Mouse (Mus musculus): ENCODE data around the gene Prkacb. TPM values are rescaled to one million over a fixed set of nuclear protein-coding genes. Genes with fewer than 3 reads are reported as not detected.
A peak's percentile ranks its signal among the peaks of the same experiment; 100 is the strongest.

Gene Prkacb
- 56.0 and 64.4 TPM in 2 replicates for polyA plus RNA-seq (2016; fragmentation: Nextera tagmentation; extraction: Ambion mirVana)

- H3K9me3 ChIP-seq (replicated peaks), result no peaks in the 10 kb centered on the region
- WGBS, result under 1% methylated on average over 60 of the region's 60 CpGs
- peak within 1 kb of the TSS; percentile 93 for H3K4me3 ChIP-seq
- peak; percentile 90 for DNase-seq (ENCODE audit: low spot score)
- no peaks in the 10 kb centered on the region for H3K27me3 ChIP-seq (ENCODE audit: low read depth, poor library complexity, severe bottlenecking)
- H3K27ac ChIP-seq (replicated peaks), result peak within 1 kb of the TSS; percentile 97
- peaks cover 3% of the 10 kb centered on the region; the same call in 1 of the 2 replicates for H3K36me3 ChIP-seq
- peaks cover 22% of the 10 kb centered on the region for H3K4me1 ChIP-seq
Observed at GRCm38 (mm10) chr3:146812901-146813393, at the start of gene Prkacb. Gene Prkacb (minus strand): TSS chr3:146812990.

- DNase-seq (ENCODE audit: low spot score), result no peak
- no peaks in the 10 kb centered on the region for H3K36me3 ChIP-seq
- no peaks in the 10 kb centered on the region for H3K4me1 ChIP-seq
- no peaks in the 10 kb centered on the region for H3K9me3 ChIP-seq (replicated peaks)
- H3K4me3 ChIP-seq, result no peak overlapping the region
- no peaks in the 10 kb centered on the region for H3K27me3 ChIP-seq (ENCODE audit: low read depth, poor library complexity, severe bottlenecking)
- H3K27ac ChIP-seq (replicated peaks), result no peak overlapping the region
- WGBS, result 88% methylated on average over 2 of the region's 2 CpGs
Observed at GRCm38 (mm10) chr3:146860308-146860707, 47.5 kb upstream of the Prkacb start.

DNA sequence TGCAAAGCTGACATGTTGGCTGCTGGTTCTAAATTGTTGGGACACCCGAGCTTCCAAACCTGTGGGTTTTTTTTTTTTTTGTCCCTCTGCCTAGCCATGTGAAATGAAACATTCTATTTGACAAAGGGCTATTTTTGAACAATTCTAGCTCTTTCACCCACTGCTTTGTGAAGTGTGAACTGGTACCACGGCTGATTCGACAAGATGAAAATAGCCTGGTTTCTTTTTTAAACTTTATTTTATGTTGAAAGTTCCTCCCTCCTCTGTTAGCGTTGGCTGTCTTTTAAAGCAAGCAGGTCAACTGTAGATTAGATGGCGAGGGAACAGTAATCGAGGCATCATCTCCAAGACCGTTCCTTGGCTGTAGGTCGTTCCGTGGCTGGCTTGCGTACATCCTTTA, 44.6 kb upstream of the Prkacb start:
- no peak for DNase-seq (ENCODE audit: low spot score)
- Histone ChIP-seq H3K36me3 (no peaks in the 10 kb centered on the region), H3K27me3 (ENCODE audit: low read depth, poor library complexity, severe bottlenecking) (no peaks in the 10 kb centered on the region), H3K27ac (replicated peaks) (no peak overlapping the region), H3K4me3 (no peak overlapping the region), H3K9me3 (replicated peaks) (no peaks in the 10 kb centered on the region), H3K4me1 (peaks cover 4% of the 10 kb centered on the region)
- WGBS, result 88% methylated on average over 10 of the region's 10 CpGs

DNA sequence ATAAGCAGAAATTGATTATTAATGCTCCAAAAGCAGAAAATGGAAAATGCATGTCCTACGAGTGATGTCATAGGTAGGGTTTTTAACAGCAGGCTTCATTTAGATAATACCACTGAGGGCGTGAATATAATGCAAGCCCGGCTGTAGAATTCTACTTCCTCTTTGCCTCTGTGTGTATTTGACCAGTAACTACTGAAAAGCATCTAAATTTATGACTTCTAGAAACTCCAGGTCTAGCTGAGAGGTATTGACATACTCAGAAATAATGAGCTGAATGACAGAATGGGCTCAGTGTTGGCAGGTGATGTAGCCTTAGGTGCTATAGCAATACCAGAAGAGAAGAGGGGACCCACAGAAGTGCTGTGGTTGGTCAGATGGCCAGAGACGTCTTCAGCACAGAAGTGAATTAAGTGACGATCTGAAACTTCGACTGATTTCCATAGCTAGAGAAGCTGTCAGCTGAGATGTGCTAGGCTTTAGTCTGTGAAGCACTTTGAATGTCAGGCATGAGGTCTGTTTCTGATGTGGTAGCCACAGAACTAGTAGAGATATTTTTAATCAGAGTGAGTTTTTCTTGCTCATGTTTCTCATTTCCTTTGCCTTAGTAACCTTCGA, 41.8 kb upstream of the Prkacb start:
- 86% methylated on average over 7 of the region's 7 CpGs for WGBS
- Histone ChIP-seq H3K27ac (replicated peaks) (no peak overlapping the region), H3K4me1 (peaks cover 12% of the 10 kb centered on the region), H3K27me3 (ENCODE audit: low read depth, poor library complexity, severe bottlenecking) (no peaks in the 10 kb centered on the region), H3K9me3 (replicated peaks) (no peaks in the 10 kb centered on the region), H3K36me3 (no peaks in the 10 kb centered on the region), H3K4me3 (no peak overlapping the region)
- DNase-seq (ENCODE audit: low spot score), result no peak

DNA sequence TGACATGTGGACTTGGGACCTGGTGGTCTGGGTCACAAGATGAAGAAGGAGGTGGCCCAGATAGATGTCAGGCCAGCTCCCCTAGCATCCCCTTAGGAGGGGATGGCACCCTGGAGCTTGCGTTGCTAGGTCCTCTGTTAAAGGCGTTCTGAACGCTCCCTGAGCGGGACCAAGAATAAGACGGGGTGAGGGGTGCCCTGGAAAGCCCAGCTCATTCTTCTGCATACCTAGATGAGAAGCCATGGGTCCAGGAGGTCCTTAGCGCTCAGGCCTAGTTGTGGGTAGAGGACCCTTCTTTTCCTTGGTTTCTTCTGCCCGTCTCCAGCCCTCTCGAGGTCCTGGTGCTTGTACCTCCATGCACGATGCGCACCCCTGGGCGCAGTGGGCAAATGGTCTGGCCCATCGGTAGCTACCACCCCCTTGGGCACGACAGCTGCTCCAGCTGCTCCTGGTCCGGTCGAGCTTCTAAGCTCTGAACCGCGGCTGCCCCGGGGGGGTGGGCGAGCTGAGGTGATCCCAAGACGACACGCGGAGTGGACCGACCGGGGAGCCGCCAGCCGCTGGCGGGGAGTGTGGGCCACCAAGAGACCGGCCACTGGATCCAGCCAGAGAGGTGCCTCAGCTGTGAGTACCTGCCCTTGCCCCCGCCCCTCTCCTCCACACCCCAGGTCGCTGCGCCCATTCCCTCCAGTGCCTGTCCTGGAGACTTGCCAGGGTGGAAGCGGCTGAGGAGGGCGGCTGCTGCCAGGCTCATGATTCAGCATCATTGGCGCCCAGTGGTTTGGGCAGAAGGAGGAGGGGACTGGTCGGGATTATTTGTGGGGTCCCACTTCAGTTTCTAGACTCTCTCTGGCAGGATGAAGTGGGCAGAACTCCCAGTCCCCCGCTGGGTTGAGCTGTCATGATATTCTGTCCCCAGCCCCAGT, 39.4 kb upstream of the Prkacb start, which contains the start of gene Ttll7:
Ttll7 (plus strand) TSS at position 402 of the 926 bp plus-strand sequence.
- Histone ChIP-seq H3K27ac (replicated peaks) (peak within 1 kb of the TSS; percentile 95), H3K36me3 (no peaks in the 10 kb centered on the region), H3K4me1 (peaks cover 12% of the 10 kb centered on the region), H3K27me3 (ENCODE audit: low read depth, poor library complexity, severe bottlenecking) (no peaks in the 10 kb centered on the region), H3K9me3 (replicated peaks) (no peaks in the 10 kb centered on the region), H3K4me3 (peak within 1 kb of the TSS; percentile 80)
- WGBS, result under 1% methylated on average over 36 of the region's 36 CpGs
- peak; percentile 87 for DNase-seq (ENCODE audit: low spot score)

- Histone ChIP-seq H3K27ac (replicated peaks) (no peak overlapping the region), H3K4me3 (no peak overlapping the region), H3K9me3 (replicated peaks) (no peaks in the 10 kb centered on the region), H3K4me1 (peaks cover 12% of the 10 kb centered on the region), H3K27me3 (ENCODE audit: low read depth, poor library complexity, severe bottlenecking) (no peaks in the 10 kb centered on the region), H3K36me3 (no peaks in the 10 kb centered on the region)
- DNase-seq (ENCODE audit: low spot score), result no peak
- WGBS, result 87% methylated on average over 7 of the region's 7 CpGs
Observed at GRCm38 (mm10) chr3:146849360-146849759, 36.6 kb upstream of the Prkacb start.

DNA sequence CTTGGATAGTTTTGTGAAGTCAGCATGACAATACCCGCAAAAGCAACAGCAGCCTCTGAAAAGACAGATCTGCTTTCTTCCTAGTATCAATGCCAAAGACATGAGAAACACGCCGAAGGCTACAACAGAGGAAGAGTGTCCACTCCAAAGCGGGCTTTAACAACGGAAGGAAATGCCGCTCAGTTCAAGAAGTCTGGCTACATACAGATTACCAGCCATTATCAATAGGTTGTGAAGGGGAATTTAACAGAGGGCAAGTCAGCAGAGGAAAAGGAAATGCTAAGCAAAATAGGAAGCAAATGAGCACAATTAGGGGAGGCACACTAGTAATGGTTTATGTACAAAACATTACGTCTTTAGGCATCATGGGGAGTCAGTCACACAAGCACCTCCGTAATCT, 35.3 kb upstream of the Prkacb start:
- Histone ChIP-seq H3K36me3 (no peaks in the 10 kb centered on the region), H3K9me3 (replicated peaks) (no peaks in the 10 kb centered on the region), H3K4me3 (no peak overlapping the region), H3K27me3 (ENCODE audit: low read depth, poor library complexity, severe bottlenecking) (no peaks in the 10 kb centered on the region), H3K27ac (replicated peaks) (no peak overlapping the region), H3K4me1 (peaks cover 12% of the 10 kb centered on the region)
- WGBS, result 92% methylated on average over 8 of the region's 8 CpGs
- no peak for DNase-seq (ENCODE audit: low spot score)

DNA sequence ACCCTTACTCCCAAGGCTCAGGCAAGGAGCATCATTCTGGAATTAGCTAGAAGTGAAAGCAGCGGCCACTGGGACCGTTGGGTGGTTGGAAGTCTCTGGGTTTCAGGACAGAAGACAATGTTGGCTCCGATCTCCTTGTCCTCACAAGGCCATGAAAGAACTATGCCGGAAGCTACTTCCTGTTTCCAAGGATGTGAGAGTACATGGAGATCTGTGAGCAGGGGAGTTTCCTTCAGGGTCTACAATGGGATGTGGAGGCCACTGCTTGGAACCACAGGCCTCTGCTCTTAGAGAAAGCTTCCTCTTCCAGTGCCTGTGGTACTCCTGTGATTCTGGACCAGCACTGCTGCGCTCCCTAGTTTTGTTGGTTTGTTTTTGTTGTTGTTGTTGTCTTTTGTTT, 33.4 kb upstream of the Prkacb start:
- no peak for DNase-seq (ENCODE audit: low spot score)
- 88% methylated on average over 5 of the region's 5 CpGs for WGBS
- Histone ChIP-seq H3K27ac (replicated peaks) (no peak overlapping the region), H3K4me3 (no peak overlapping the region), H3K27me3 (ENCODE audit: low read depth, poor library complexity, severe bottlenecking) (no peaks in the 10 kb centered on the region), H3K9me3 (replicated peaks) (no peaks in the 10 kb centered on the region), H3K36me3 (no peaks in the 10 kb centered on the region), H3K4me1 (no peaks in the 10 kb centered on the region)

GRCm38 (mm10) chr3:146843470-146843869, 30.7 kb upstream of the Prkacb start:
- Histone ChIP-seq H3K36me3 (no peaks in the 10 kb centered on the region), H3K27ac (replicated peaks) (no peak overlapping the region), H3K27me3 (ENCODE audit: low read depth, poor library complexity, severe bottlenecking) (no peaks in the 10 kb centered on the region), H3K9me3 (replicated peaks) (no peaks in the 10 kb centered on the region), H3K4me3 (no peak overlapping the region), H3K4me1 (no peaks in the 10 kb centered on the region)
- 70% methylated on average over 6 of the region's 6 CpGs for WGBS
- DNase-seq (ENCODE audit: low spot score), result no peak

DNA sequence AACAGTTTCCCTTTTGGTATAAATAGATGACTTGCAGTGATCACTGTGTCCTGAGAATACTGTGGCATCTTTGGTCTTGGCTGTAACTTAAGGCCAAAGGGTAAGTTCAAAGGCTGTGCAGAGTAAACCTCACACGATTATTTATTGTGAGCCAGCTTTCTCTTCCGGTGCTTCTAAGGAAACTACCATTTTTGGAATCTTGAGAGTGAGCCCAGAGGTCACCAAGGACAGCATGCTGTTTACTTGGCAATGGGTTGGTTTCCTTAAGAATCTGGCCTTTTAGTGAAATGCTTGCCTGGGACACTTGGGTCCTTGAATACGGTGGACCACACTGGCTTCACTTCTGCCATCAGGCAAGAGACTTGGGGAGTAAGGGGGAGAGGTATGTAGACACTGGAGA, 30.0 kb upstream of the Prkacb start:
- no peaks in the 10 kb centered on the region for H3K27me3 ChIP-seq (ENCODE audit: low read depth, poor library complexity, severe bottlenecking)
- no peak for DNase-seq (ENCODE audit: low spot score)
- WGBS, result 76% methylated on average over 3 of the region's 3 CpGs
- no peaks in the 10 kb centered on the region for H3K9me3 ChIP-seq (replicated peaks)
- no peak overlapping the region for H3K4me3 ChIP-seq
- no peaks in the 10 kb centered on the region for H3K36me3 ChIP-seq
- H3K4me1 ChIP-seq, result no peaks in the 10 kb centered on the region
- H3K27ac ChIP-seq (replicated peaks), result no peak overlapping the region

DNA sequence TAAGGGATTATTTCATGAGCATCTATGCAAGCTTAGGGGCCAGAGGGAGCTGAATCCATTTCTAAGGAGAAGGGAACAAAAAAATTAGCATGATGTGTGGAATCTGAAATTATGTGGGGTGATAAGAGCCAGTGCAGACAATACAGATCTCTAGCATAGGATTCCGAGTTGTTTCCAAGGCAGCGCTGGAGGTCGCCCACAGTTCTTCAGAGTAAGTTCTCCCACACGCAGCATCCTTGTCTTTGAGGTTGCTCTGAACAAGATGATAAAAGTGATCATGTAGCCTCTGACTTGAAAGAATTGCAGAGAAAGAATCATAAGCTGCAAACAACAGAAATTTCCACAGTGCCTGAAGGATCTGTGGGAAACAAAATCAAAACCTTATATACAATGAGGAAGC, 7.9 kb upstream of the Prkacb start:
- Histone ChIP-seq H3K27ac (replicated peaks) (no peak overlapping the region), H3K27me3 (ENCODE audit: low read depth, poor library complexity, severe bottlenecking) (no peaks in the 10 kb centered on the region), H3K4me3 (no peak overlapping the region), H3K4me1 (no peaks in the 10 kb centered on the region), H3K36me3 (no peaks in the 10 kb centered on the region), H3K9me3 (replicated peaks) (no peaks in the 10 kb centered on the region)
- 90% methylated on average over 4 of the region's 4 CpGs for WGBS
- DNase-seq (ENCODE audit: low spot score), result no peak

- no peak for DNase-seq (ENCODE audit: low spot score)
- H3K9me3 ChIP-seq (replicated peaks), result no peaks in the 10 kb centered on the region
- peak overlapping the region; percentile 93 for H3K4me3 ChIP-seq
- H3K27me3 ChIP-seq (ENCODE audit: low read depth, poor library complexity, severe bottlenecking), result no peaks in the 10 kb centered on the region
- 66% methylated on average over 7 of the region's 7 CpGs for WGBS
- H3K36me3 ChIP-seq, result peaks cover 3% of the 10 kb centered on the region; the same call in 1 of the 2 replicates
- H3K4me1 ChIP-seq, result peaks cover 22% of the 10 kb centered on the region
- peak overlapping the region; percentile 97; the same call in 1 of the 2 replicates for H3K27ac ChIP-seq (replicated peaks)
Observed at GRCm38 (mm10) chr3:146813624-146814023, 834 bp upstream of the Prkacb start.

All from midbrain, embryonic 10.5 days (tissue).